Mouse (Mus musculus) cerebellum, adult (tissue): ENCODE measurements around the gene Nubp1.

Source experiments
- ATAC-seq: cut with Nextera tagmentation; 2 replicates; pipeline ENCODE4 v1.9.2; 2017; ENCODE audit warnings: mild to moderate bottlenecking, moderate library complexity, mixed read lengths; ENCODE audit not compliant: insufficient number of reproducible peaks, low FRiP score, low TSS enrichment

The Nubp1 gene

DNA sequence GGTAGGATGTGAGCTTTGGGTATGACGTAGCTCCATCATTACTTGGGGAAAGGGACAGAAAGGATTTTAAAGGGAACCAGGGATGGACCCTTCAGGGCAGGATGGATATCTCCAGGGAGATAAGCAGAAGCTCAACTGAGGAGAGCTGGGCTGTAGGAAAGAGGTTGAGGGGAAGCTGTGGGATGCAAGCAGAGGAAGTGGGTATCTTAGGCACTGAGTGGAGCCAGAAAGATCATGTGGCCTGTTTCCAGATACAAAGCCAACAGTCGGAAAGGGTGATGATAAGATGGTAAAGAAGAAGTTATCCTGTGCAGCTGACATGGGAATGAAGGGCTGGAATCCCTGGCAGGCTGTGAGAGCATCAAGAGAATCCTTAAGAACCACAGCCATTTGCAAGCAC lies 49.4 kb downstream of the Nubp1 start:
- ATAC-seq, result no peak

DNA sequence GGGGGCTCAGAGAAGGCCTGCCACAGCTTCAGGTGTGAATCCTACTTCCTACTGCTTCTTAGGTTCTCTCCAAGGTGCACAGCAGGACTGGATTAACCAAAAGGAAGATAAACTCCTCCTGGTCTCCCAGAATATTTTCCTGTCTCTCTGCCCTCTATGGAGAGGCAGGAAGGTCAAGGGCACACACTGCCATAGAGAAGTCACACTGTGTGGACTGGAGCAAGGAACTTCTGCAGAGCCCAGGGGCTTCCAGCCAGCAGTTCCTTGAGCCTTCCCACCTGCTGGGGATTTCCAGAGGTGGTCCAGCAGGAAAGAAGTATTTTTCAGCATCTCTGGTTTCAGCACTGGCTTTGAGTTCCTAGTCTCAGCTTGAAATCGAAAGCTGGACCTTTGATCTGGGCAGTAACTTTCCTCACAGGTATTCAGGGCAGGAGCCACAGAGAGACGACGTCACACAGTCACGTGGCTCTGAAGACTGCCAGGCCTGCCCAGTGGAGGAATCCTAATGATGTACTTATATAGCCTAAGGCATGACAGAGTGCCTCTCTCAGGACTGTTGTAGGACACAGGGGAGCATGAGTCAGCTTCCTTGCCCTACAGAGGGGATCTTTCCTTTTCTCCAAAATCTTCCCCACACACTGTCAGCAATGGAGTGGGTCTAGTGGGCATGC lies 53.4 kb downstream of the Nubp1 start:
- no peak for ATAC-seq

DNA sequence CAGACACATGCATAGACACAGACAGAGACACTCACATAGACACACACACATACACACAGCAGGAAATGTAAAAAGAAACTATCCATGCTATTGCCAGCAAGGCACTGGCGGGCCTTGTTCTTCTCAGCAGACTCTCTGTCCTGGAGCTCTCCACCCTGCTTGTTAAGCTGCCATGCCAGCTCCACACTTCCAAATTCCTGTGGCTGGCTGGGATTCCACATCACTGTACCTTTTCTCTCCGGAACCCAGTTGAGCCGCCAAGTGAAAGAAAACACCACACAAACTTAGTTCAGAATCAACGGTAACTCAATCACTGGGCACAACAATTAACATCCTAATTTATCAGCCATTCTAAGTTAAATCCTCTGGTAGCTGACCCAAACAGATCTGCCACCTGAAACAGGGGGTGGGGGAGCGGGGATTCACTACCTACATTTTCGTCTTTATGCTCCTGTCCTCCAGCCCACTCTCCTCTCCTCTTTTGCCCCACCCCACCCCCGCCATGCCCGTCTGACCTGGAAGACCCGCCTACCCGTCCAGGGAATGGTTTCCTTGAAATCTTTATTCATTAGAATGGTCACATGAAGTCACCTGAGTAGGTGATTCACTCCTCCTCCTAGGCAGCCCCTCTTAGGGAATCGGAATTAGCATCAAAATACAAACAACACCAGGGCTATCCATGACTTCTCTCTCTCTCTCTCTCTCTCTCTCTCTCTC lies 55.8 kb downstream of the Nubp1 start:
- ATAC-seq, result no peak

DNA sequence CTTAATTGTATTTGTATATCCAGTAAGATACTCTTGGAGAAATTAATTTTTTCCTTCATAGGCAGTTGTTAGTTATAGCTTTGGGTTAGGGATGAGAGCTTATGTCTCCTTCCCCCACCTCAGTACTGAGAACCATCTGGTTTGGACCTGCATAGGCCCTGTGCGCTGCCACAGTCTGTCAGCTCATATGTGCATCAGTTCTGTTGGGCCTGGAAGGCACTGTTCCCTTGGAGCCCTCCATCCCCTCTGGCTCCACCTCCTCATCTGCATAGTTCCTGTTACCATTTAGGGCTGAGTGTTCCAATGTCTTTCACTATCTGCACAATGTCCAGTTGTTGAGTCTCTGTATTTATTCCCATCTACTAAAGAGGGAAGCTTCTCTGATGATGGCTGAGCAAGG lies 56.5 kb downstream of the Nubp1 start:
- no peak for ATAC-seq

DNA sequence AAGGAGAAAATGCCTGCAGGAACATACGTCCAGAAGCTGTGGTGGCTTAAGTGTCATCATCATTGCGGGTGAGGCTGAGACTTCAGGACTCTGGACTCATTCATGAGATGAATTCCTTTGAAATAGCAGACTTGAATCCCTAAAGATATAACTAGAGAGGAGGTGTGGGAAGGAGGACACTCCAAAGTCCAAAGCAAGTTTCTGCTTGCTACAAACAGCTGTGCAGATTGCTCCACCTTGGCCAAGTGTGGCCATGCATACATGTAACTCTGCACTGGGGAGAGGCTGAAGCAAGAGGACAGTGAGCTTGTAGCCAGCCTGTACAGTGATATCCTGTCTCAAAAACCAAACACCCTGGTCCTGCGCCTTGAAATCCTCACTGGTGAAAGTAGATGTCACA lies 60.2 kb downstream of the Nubp1 start:
- no peak for ATAC-seq
